26 mouse cellular contexts compared by ENCODE assay signal in the genomic region with DNA sequence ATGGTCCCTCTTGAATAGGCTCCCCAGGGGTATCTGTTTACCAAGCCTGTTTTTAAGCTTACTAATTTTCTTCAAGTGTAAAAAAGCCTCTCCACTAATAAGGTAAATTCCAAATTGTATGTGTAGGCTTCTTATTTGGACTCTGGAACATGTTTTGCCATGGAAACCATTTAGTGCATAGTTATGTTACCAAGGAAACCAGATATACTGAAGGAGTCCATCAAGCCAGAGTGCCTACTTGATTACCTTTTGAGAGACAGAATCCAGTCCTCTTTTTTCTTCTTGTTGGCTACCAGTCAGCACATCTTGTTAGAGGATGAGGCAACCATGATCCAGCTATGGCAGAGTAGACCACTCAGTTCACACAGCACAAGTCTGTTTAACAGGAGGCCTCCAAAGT.
A peak's percentile ranks its signal among the peaks of the same experiment; 100 is the strongest.
DNase-seq lines count a peak whose midpoint lies in the region; ATAC-seq and TF ChIP-seq lines count a peak whose summit lies in the region.
"Had no signal": no experiment of that assay in that cellular context is flagged by ENCODE, and none has a peak within 500 bp of the region (broad histone marks: within the 10 kb centered on the region; RNA-seq: fewer than 3 reads in every experiment).

No protein-coding gene starts in this region.

- TF ChIP-seq CTCF in heart, adult 2 months (IDR thresholded peaks at IDR 0.05) = no peak
- TF ChIP-seq CTCF in brain, embryonic 14.5 days (IDR thresholded peaks at IDR 0.05; ENCODE audit: borderline replicate concordance, extremely low read depth, insufficient read depth, insufficient read length) = no peak

- no peak for TF ChIP-seq POLR2A in heart, adult 2 months (IDR thresholded peaks at IDR 0.05; ENCODE audit: insufficient read depth, low read depth, low read length)
- no peak for TF ChIP-seq POLR2A in brain, embryonic 14.5 days (IDR thresholded peaks at IDR 0.05; ENCODE audit: borderline replicate concordance, extremely low read depth, insufficient read depth, insufficient read length, poor library complexity, severe bottlenecking)

- ATAC-seq in heart, embryonic 12.5 days (ENCODE audit: insufficient number of reproducible peaks, low FRiP score) = no peak
- no peak for ATAC-seq in midbrain, embryonic 11.5 days (ENCODE audit: low FRiP score)
- no peak for ATAC-seq in midbrain, embryonic 15.5 days (replicated peaks)
- ATAC-seq: activated CD4-positive, CD25-positive, alpha-beta regulatory T cell, adult 4 months had no signal

- intact Hi-C loops in heart, adult 2 months (cut with DNase I) = no loop called here

- no peaks in the 10 kb centered on the region for H3K36me3 ChIP-seq in heart, embryonic 12.5 days
- H3K36me3 ChIP-seq in heart, adult 2 months (ENCODE audit: control insufficient read depth, insufficient read depth, low read length) = peaks cover 2% of the 10 kb centered on the region; the same call in 1 of the 2 replicates
- H3K36me3 ChIP-seq in midbrain, embryonic 11.5 days (ENCODE audit: control insufficient read depth, insufficient read depth, low read length) = no peaks in the 10 kb centered on the region
- no peaks in the 10 kb centered on the region for H3K36me3 ChIP-seq in midbrain, embryonic 15.5 days (replicated peaks)
- H3K36me3 ChIP-seq: embryonic facial prominence, embryonic 10.5 days; embryonic facial prominence, embryonic 15.5 days; heart, embryonic 10.5 days; hindbrain, embryonic 12.5 days; midbrain, embryonic 10.5 days had no signal

- H3K27ac ChIP-seq in heart, embryonic 12.5 days (ENCODE audit: poor library complexity, severe bottlenecking) = peak overlapping the region; percentile 29; the same call in 1 of the 2 replicates
- H3K27ac ChIP-seq in heart, adult 2 months = no peak overlapping the region
- no peak overlapping the region for H3K27ac ChIP-seq in midbrain, embryonic 11.5 days (ENCODE audit: low read depth, low read length)
- no peak overlapping the region for H3K27ac ChIP-seq in midbrain, embryonic 15.5 days
- H3K27ac ChIP-seq: embryonic facial prominence, embryonic 10.5 days; embryonic facial prominence, embryonic 15.5 days; hindbrain, embryonic 12.5 days; liver, embryonic 14.5 days; midbrain, embryonic 10.5 days had no signal

- no peak for DNase-seq in heart, adult 2 months
- peak; percentile 80 for DNase-seq in midbrain, embryonic 11.5 days (ENCODE audit: low spot score, missing footprints)
- peak; percentile 20 for DNase-seq in MN1 (ENCODE audit: low spot score)
- peak; percentile 43 for DNase-seq in brain, embryonic 14.5 days (ENCODE audit: low read depth)
- DNase-seq: adrenal gland, adult 2 months; adrenal gland, postnatal 36 days; B cell, adult 2 months; cerebellum, adult 2 months; cerebellum, postnatal 14 days; gastrocnemius, postnatal 14 days; heart, postnatal 10 days; kidney, adult 8-10 months; kidney, postnatal 10 days; liver; lung, postnatal 14 days; right cerebral cortex, postnatal 25 days; spleen, adult 18-20 months had no signal

- H3K4me1 ChIP-seq in heart, embryonic 12.5 days (replicated peaks) = peaks cover 10% of the 10 kb centered on the region; the same call in 1 of the 2 replicates
- H3K4me1 ChIP-seq in heart, adult 2 months (ENCODE audit: control insufficient read depth, insufficient read depth, low read length) = peaks cover 2% of the 10 kb centered on the region; the same call in 1 of the 2 replicates
- no peaks in the 10 kb centered on the region for H3K4me1 ChIP-seq in midbrain, embryonic 11.5 days (ENCODE audit: control insufficient read depth, insufficient read depth, low read length)
- no peaks in the 10 kb centered on the region for H3K4me1 ChIP-seq in midbrain, embryonic 15.5 days
- H3K4me1 ChIP-seq: embryonic facial prominence, embryonic 10.5 days; embryonic facial prominence, embryonic 15.5 days; heart, embryonic 10.5 days; hindbrain, embryonic 12.5 days; midbrain, embryonic 10.5 days had no signal

- H3K4me3 ChIP-seq in heart, embryonic 12.5 days = no peak overlapping the region
- no peak overlapping the region for H3K4me3 ChIP-seq in heart, adult 2 months
- no peak overlapping the region for H3K4me3 ChIP-seq in midbrain, embryonic 11.5 days (ENCODE audit: low read depth, low read length)
- no peak overlapping the region for H3K4me3 ChIP-seq in midbrain, embryonic 15.5 days
- H3K4me3 ChIP-seq: embryonic facial prominence, embryonic 10.5 days; embryonic facial prominence, embryonic 15.5 days; heart, embryonic 10.5 days; hindbrain, embryonic 12.5 days; midbrain, embryonic 10.5 days had no signal

- H3K9me3 ChIP-seq in heart, embryonic 12.5 days (replicated peaks) = 0 out of 2 replicates have a peak, but pooled peaks cover 4% of the 10 kb centered on the region
- no peaks in the 10 kb centered on the region for H3K9me3 ChIP-seq in midbrain, embryonic 11.5 days (ENCODE audit: control insufficient read depth, low read length)
- no peaks in the 10 kb centered on the region for H3K9me3 ChIP-seq in midbrain, embryonic 15.5 days
- H3K9me3 ChIP-seq: embryonic facial prominence, embryonic 10.5 days; embryonic facial prominence, embryonic 15.5 days; heart, embryonic 10.5 days; hindbrain, embryonic 12.5 days; midbrain, embryonic 10.5 days had no signal

- no peaks in the 10 kb centered on the region for H3K27me3 ChIP-seq in heart, embryonic 12.5 days (replicated peaks)
- no peaks in the 10 kb centered on the region for H3K27me3 ChIP-seq in heart, adult 2 months (ENCODE audit: control insufficient read depth, insufficient read depth, low read length)
- H3K27me3 ChIP-seq in midbrain, embryonic 11.5 days (ENCODE audit: control insufficient read depth, insufficient read depth, low read length) = no peaks in the 10 kb centered on the region
- no peaks in the 10 kb centered on the region for H3K27me3 ChIP-seq in midbrain, embryonic 15.5 days (replicated peaks)
- H3K27me3 ChIP-seq: embryonic facial prominence, embryonic 15.5 days; hindbrain, embryonic 12.5 days had no signal

- no peak for TF ChIP-seq EP300 in heart, adult 2 months (IDR thresholded peaks at IDR 0.05; ENCODE audit: insufficient read depth, low read depth, low read length)

- no peak overlapping the region for H3K4me2 ChIP-seq in heart, embryonic 12.5 days
- H3K4me2 ChIP-seq in midbrain, embryonic 11.5 days = no peak overlapping the region
- no peak overlapping the region for H3K4me2 ChIP-seq in midbrain, embryonic 15.5 days
- H3K4me2 ChIP-seq: embryonic facial prominence, embryonic 15.5 days; hindbrain, embryonic 12.5 days had no signal

- H3K9ac ChIP-seq in heart, embryonic 12.5 days = no peak overlapping the region
- no peak overlapping the region for H3K9ac ChIP-seq in heart, adult 2 months (ENCODE audit: low read depth, low read length)
- H3K9ac ChIP-seq in midbrain, embryonic 11.5 days (ENCODE audit: low read length) = no peak overlapping the region
- H3K9ac ChIP-seq in midbrain, embryonic 15.5 days = no peak overlapping the region
- H3K9ac ChIP-seq: embryonic facial prominence, embryonic 15.5 days; hindbrain, embryonic 12.5 days; liver, embryonic 14.5 days had no signal

- no peaks in the 10 kb centered on the region for H3K79me2 ChIP-seq in heart, adult 2 months (replicated peaks; ENCODE audit: control insufficient read depth, insufficient read depth, low read length)

Comparison
In these comparisons a context has a peak if more than half of its experiments do, and no peak if none do; other contexts are left out.
1. DNase-seq: peak in midbrain, embryonic 11.5 days (single experiment), MN1 (single experiment) and brain, embryonic 14.5 days (single experiment); none in heart, adult 2 months (0 of 2).